Mouse (Mus musculus) testis, postnatal 10 days (tissue): ENCODE measurements around the gene Cth.

Experiments
- DNase-seq: peaks from one replicate; pipeline ENCODE4 v3.0.0; 2021; ENCODE audit warnings: low spot score

The Cth gene

GRCm38 (mm10) chr3:157910262-157910661 lies 14.6 kb downstream of the Cth start:
- DNase-seq = no peak

GRCm38 (mm10) chr3:157908166-157908565 lies 16.7 kb downstream of the Cth start:
- no peak for DNase-seq

- DNase-seq = no peak
Measured at GRCm38 (mm10) chr3:157901721-157902120, 23.2 kb downstream of the Cth start.

GRCm38 (mm10) chr3:157899986-157900385 lies 24.9 kb downstream of the Cth start:
- DNase-seq = no peak

- DNase-seq = no peak
Measured at GRCm38 (mm10) chr3:157897645-157898044, 27.2 kb downstream of the Cth start.

GRCm38 (mm10) chr3:157891819-157892218 lies 33.1 kb downstream of the Cth start:
- DNase-seq = no peak

- no peak for DNase-seq
Measured at GRCm38 (mm10) chr3:157884081-157884643, 40.7 kb downstream of the Cth start.

- DNase-seq = no peak
Measured at GRCm38 (mm10) chr3:157883085-157883484, 41.8 kb downstream of the Cth start.

- no peak for DNase-seq
Measured at GRCm38 (mm10) chr3:157881992-157882391, 42.9 kb downstream of the Cth start.

- no peak for DNase-seq
Measured at GRCm38 (mm10) chr3:157880983-157881382, 43.9 kb downstream of the Cth start.

- DNase-seq = no peak
Measured at GRCm38 (mm10) chr3:157877847-157878246, 47.0 kb downstream of the Cth start.

- DNase-seq = peak; percentile 46
Measured at GRCm38 (mm10) chr3:157876439-157877156, 48.3 kb downstream of the Cth start.

- DNase-seq = no peak
Measured at GRCm38 (mm10) chr3:157872897-157873296, 52.0 kb downstream of the Cth start.

GRCm38 (mm10) chr3:157867836-157868235 lies 57.0 kb downstream of the Cth start:
- no peak for DNase-seq

GRCm38 (mm10) chr3:157866251-157866650 lies 58.6 kb downstream of the Cth start:
- no peak for DNase-seq

GRCm38 (mm10) chr3:157865848-157866247 lies 59.0 kb downstream of the Cth start:
- no peak for DNase-seq

- DNase-seq = no peak
Measured at GRCm38 (mm10) chr3:157865431-157865830, 59.4 kb downstream of the Cth start.

- DNase-seq = no peak
Measured at GRCm38 (mm10) chr3:157852806-157853205, 72.1 kb downstream of the Cth start.

- DNase-seq = no peak
Measured at GRCm38 (mm10) chr3:157848503-157848902, 76.4 kb downstream of the Cth start.

GRCm38 (mm10) chr3:157847338-157848284 lies 77.3 kb downstream of the Cth start:
- no peak for DNase-seq
